Comparison of ENCODE assay signal across 25 mouse cellular contexts in genomic region chr13:44413305-44413704, GRCm38 (mm10).
"Had no signal": no experiment of that assay in that cellular context is flagged by ENCODE, and none has a peak within 500 bp of the region (broad histone marks: within the 10 kb centered on the region; RNA-seq: fewer than 3 reads in every experiment).

No protein-coding gene starts in this region.

- H3K27ac ChIP-seq: gastrocnemius, adult 2 months; heart, embryonic 13.5 days; heart, embryonic 15.5 days; hindbrain, embryonic 10.5 days; hindbrain, embryonic 12.5 days; hindbrain, embryonic 14.5 days; layer of hippocampus, adult 2 months; left cerebral cortex, adult 2 months; limb, embryonic 10.5 days; limb, embryonic 12.5 days; liver, embryonic 13.5 days; liver, embryonic 15.5 days had no signal

- H3K4me3 ChIP-seq: gastrocnemius, adult 2 months; heart, embryonic 13.5 days; heart, embryonic 15.5 days; hindbrain, embryonic 10.5 days; hindbrain, embryonic 12.5 days; layer of hippocampus, adult 2 months; left cerebral cortex, adult 2 months; limb, embryonic 10.5 days; limb, embryonic 12.5 days; liver, embryonic 13.5 days; liver, embryonic 15.5 days had no signal

- H3K9me3 ChIP-seq: heart, embryonic 13.5 days; heart, embryonic 15.5 days; hindbrain, embryonic 12.5 days; limb, embryonic 10.5 days; limb, embryonic 12.5 days; liver, embryonic 13.5 days; liver, embryonic 15.5 days had no signal

- ATAC-seq: forebrain, embryonic 16.5 days; hindbrain, embryonic 16.5 days; inflammation-experienced regulatory T-cells, adult 6 months; intestine, embryonic 16.5 days had no signal

- H3K36me3 ChIP-seq: heart, embryonic 13.5 days; heart, embryonic 15.5 days; hindbrain, embryonic 10.5 days; hindbrain, embryonic 12.5 days; limb, embryonic 10.5 days; limb, embryonic 12.5 days; liver, embryonic 13.5 days; liver, embryonic 15.5 days had no signal

- H3K27me3 ChIP-seq: heart, embryonic 13.5 days; heart, embryonic 15.5 days; hindbrain, embryonic 12.5 days; limb, embryonic 12.5 days; liver, embryonic 13.5 days; liver, embryonic 15.5 days had no signal

- H3K9ac ChIP-seq: heart, embryonic 13.5 days; heart, embryonic 15.5 days; hindbrain, embryonic 12.5 days; hindbrain, embryonic 14.5 days; limb, embryonic 12.5 days; liver, embryonic 13.5 days; liver, embryonic 15.5 days had no signal

- DNase-seq: gastrocnemius, adult 2 months; gastrocnemius, postnatal 10 days; gastrocnemius, postnatal 25 days; heart, adult 18-20 months; heart, postnatal 10 days; heart, postnatal 4 days; kidney, adult 8-10 months; kidney, postnatal 10 days; liver; liver, embryonic 13.5 days had no signal

- H3K4me2 ChIP-seq: heart, embryonic 13.5 days; heart, embryonic 15.5 days; hindbrain, embryonic 12.5 days; hindbrain, embryonic 14.5 days; limb, embryonic 12.5 days; liver, embryonic 11.5 days; liver, embryonic 13.5 days; liver, embryonic 15.5 days had no signal
